Mouse (Mus musculus) regulatory T cell (primary cell): ENCODE data around the gene Egflam.

Source experiments
- in situ Hi-C: fragments of 300-600 bp; cut with MboI, MseI; formaldehyde crosslinking; loops from one replicate; pipeline ENCODE4 v1.15.1; 2025; ENCODE audit warnings: high pct_unique_total_duplicates

The Egflam gene

GRCm38 (mm10) chr15:7397818-7398608 lies at the start of gene Egflam:
TSS of gene Egflam (minus strand) at chr15:7398395.
- in situ Hi-C loops: no loop called here

- in situ Hi-C loops: no loop called here
Observed at GRCm38 (mm10) chr15:7443396-7444315, 45.5 kb upstream of the Egflam start.

- in situ Hi-C loops: no loop called here
Observed at GRCm38 (mm10) chr15:7442148-7443100, 44.2 kb upstream of the Egflam start.

DNA sequence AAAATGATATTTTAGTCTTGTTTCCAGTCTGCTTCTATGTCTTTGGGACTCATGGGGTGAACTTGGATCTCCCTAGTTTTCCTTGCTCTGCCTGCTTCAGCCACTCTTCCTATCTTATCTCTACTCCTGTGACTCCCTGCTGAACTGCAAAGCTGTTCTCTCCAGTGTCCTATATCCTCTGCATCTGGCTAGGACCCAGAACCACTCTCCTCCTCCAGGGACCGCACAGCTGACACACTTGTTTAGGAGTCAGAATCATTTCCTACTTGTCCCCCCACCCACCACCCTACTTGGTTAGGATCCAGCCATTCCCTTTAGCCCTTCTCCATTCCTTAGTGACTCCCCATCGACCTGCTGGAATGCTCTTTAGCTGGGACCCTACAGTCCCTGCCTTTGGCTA lies 26.1 kb upstream of the Egflam start:
- in situ Hi-C loops: no loop called here

DNA sequence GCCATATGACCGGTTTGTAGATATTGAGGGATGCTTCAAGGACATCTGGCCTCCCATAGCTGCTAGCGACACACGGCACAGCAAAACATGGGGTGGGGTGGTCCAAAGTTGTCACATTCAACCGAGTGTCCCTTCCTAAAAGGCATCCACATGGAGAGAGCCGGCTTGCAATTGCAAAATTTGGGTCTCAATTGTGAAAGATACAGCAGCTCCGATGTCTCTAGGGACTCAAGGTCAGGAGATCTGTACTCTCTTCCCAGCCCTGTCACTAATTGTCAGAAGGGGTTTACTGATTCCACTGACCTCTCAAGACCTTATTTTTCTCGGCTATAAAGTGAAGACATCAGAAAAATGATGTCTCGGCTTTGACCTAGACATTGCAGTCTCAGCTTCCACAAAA lies 6.3 kb upstream of the Egflam start:
- in situ Hi-C loops: no loop called here

DNA sequence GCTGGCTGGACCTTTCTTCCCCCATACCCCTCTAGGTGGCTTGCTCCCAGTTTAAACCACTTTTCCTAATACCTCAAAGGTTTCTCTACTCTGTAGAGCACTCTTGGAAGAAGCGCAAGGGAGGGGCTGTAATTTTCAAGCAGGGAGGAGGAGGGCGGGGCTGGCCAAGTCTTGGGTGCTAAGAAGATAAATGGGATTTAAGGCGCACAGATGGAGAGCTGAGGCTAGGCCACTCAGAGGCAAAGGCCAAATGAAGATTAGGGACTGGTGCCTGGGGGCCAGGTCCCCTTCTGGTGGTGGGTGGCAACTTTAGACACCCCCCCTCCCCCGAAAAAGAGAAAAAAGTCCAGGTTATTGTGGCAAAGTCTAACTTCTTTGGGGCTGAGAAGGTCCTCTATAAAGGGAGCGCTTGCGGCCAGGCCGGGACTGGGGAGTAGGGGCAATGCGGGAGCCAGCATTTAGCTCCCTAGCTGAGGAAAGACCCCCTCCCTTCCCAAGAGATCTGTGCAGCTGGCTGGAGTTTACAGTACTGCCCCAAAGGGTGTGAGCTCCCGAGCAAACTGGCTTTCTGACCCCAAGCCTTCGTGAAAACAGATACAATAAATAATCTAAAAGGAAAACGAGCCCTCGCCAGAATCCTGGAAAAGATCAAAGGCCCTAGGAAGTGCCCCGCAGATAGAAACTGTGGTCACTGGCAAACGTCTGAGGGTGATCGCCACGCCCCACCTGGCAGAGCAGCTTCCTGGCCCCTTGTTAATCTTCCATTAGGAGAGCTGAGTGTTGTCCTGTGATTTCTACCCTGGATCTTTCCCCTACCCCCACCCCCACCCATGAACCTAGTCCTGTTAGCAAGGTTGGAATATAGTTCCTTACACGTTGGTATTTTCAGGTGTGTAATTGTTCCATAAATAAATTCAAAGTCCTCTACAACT lies 680 bp upstream of the Egflam start:
- in situ Hi-C loops: no loop called here

GRCm38 (mm10) chr15:7397446-7397817 lies 763 bp downstream of the Egflam start:
- in situ Hi-C loops: no loop called here

- in situ Hi-C loops: no loop called here
Observed at GRCm38 (mm10) chr15:7383349-7383748, 14.8 kb downstream of the Egflam start.

DNA sequence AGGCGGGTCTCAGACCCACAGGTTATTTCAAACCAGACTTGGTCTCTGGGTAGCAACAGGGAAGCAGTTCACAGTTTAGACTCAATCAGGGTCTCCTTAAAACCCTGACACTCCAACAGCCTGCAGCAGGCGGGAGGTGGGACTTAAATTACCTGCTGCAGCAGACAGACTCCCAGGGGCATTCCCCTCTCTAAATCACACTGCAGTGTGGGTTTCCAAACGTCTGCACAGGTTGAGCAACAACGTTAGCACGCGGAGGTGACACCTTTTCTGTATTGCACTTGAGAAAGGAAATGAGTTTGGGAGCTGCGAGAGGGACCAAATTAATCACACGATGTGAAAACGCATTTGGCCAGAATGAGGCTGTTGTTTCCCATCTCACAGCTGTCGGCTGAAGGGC lies 15.7 kb downstream of the Egflam start:
- in situ Hi-C loops: no loop called here

- in situ Hi-C loops: no loop called here
Observed at GRCm38 (mm10) chr15:7352635-7353051, 45.6 kb downstream of the Egflam start.

GRCm38 (mm10) chr15:7340703-7341309 lies 57.4 kb downstream of the Egflam start:
- in situ Hi-C loops: loop anchor here (5.0 kb wide), 1 partner anchor 51 kb away; no protein-coding TSS in a partner anchor

- in situ Hi-C loops: no loop called here
Observed at GRCm38 (mm10) chr15:7334517-7335298, 63.5 kb downstream of the Egflam start.

- in situ Hi-C loops: no loop called here
Observed at GRCm38 (mm10) chr15:7332875-7333274, 65.3 kb downstream of the Egflam start.

- in situ Hi-C loops: no loop called here
Observed at GRCm38 (mm10) chr15:7322599-7323311, 75.4 kb downstream of the Egflam start.

DNA sequence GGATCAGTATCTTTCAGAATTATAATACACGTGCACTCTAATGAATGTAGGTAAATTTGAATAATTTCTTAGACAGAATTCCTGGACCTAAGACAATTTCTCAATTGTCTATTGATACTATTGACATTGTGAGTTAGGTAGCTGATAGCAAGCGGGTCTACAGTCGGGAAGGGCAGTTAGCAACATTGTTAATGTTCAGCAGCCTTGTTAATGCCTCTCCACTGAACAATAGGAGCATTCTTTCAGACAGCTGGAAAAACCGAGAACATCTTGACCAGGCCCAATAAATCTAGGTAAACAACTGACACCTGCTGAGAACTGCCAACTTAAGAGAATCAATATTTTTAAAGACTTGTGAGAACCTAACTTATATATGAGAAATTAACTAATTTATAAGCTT lies 77.3 kb downstream of the Egflam start:
- in situ Hi-C loops: no loop called here

DNA sequence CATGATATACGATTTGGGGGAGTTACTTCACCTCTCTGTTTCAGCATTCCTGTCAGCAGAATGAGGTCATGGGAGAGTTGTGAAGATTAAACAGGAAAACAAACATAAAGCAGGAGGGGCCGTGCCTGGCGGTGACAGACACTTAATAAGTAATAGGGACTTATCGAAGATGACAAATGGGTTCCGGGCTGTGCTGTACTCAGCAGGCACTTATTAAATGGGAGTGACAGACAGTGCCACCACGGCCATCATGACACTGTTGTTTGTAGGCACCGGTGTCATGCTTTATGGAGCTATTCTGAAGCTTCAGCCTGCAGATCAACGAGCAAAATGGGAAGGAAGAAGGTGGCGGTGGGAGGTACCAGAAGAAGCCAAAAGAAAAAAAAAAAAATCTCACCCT lies 82.7 kb downstream of the Egflam start:
- in situ Hi-C loops: no loop called here

DNA sequence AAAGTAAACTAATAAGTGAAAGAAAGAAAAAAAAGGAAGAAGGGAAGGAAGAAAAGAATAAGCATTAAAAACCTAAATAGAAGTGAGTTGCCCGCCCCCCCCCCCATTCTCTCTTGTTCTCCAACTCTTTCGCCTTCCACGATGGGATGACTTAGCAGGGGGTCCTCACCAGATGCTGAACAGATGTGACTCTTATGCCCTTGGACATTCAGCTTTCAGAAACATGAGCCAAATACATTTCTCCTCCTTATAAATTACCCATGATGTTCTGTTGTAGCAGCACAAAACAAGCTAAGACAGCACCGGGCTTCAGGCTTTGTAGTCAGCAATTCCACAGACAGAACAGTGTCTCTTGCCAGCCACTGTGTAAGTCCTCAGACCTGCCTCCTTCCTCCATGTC lies 89.5 kb downstream of the Egflam start:
- in situ Hi-C loops: loop anchor here (5.0 kb wide), 1 partner anchor 539 kb away; no protein-coding TSS in a partner anchor

DNA sequence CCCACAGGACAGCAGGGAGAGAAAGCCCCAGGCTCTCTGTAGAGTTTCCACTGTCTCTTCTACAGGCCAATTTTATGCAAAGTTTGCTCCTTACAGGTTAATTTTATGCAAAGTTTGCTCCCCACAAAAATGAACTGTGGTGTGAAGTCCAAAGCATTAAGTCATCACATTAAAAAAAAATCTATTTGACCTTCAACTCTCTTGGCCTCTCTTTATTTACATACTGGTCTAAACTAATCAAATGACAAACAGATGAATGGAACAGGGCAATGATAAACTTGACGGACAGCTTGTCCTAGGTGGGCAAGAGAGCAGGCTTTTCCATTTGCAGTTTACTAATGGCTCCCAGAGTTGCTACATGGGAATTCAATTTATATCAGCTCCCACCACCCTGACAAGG lies 98.3 kb downstream of the Egflam start:
- in situ Hi-C loops: no loop called here
